Mouse (Mus musculus) intestine, embryonic 16.5 days (tissue): ENCODE results near the gene Atp8a2. TPM values are rescaled to one million over a fixed set of nuclear protein-coding genes. Genes with fewer than 3 reads are reported as not detected.
"Not testable (repeated sequence)": the region's sequence is repeated elsewhere in the genome, so short reads cannot be mapped to it uniquely, and the experiment has no call there.

Source experiments
- ATAC-seq: fragments of 200-750 bp; cut with Nextera tagmentation; 2 replicates; pipeline ENCODE4 v1.8.0; 2017; ENCODE audit warnings: moderate TSS enrichment, moderate library complexity
- H3K27ac ChIP-seq: fragments of 300-500 bp; sonication (generic); 2 replicates; pipeline ENCODE4 v1.5.1; 2014; ENCODE audit warnings: mild to moderate bottlenecking, low read length
- H3K27me3 ChIP-seq: fragments of 300-500 bp; sonication (generic); replicated peaks from 2 replicates; pipeline ENCODE4 v1.6.1; 2014; ENCODE audit warnings: low read length, control low read depth, mixed read lengths; ENCODE audit not compliant: control insufficient read depth, insufficient read depth
- H3K36me3 ChIP-seq: fragments of 300-500 bp; sonication (generic); 2 replicates; pipeline ENCODE4 v1.6.1; 2014; ENCODE audit warnings: low read length, control low read depth; ENCODE audit not compliant: control insufficient read depth, insufficient read depth
- H3K4me1 ChIP-seq: fragments of 300-500 bp; sonication (generic); 2 replicates; pipeline ENCODE4 v1.6.1; 2014; ENCODE audit warnings: low read length, control low read depth, mixed read lengths; ENCODE audit not compliant: control insufficient read depth, insufficient read depth
- H3K4me2 ChIP-seq: fragments of 300-500 bp; sonication (generic); 2 replicates; pipeline ENCODE4 v1.6.1; 2014; ENCODE audit warnings: low read depth, low read length, control low read depth
- H3K4me3 ChIP-seq: fragments of 300-500 bp; sonication (generic); 2 replicates; pipeline ENCODE4 v1.5.1; 2014; ENCODE audit warnings: mild to moderate bottlenecking, low read length
- H3K9ac ChIP-seq: fragments of 300-500 bp; sonication (generic); 2 replicates; pipeline ENCODE4 v1.6.1; 2014; ENCODE audit warnings: low read depth, low read length
- H3K9me3 ChIP-seq: fragments of 300-500 bp; sonication (generic); 2 replicates; pipeline ENCODE4 v1.6.1; 2016; ENCODE audit warnings: low read length, control low read depth; ENCODE audit not compliant: control insufficient read depth
- WGBS: fragments of 180-500 bp; shearing (Covaris S2); extraction: QIAGEN DNeasy Blood & Tissue Kit; methylation state at CpG from one replicate; pipeline ENCODE4 v1.1.7; 2014; 5-methylcytosine and 5-hydroxymethylcytosine counted together
- polyA plus RNA-seq: library from polyadenylated mRNA; unstranded; fragments of >200 nt; fragmentation: Nextera tagmentation; extraction: Ambion mirVana; gene quantifications from 2 replicates; pipeline ENCODE4 v1.2.1, GENCODE M21; 2015

Atp8a2 gene
- polyA plus RNA-seq, 1 experiment from 2014 or later, result 6.7 TPM

DNA sequence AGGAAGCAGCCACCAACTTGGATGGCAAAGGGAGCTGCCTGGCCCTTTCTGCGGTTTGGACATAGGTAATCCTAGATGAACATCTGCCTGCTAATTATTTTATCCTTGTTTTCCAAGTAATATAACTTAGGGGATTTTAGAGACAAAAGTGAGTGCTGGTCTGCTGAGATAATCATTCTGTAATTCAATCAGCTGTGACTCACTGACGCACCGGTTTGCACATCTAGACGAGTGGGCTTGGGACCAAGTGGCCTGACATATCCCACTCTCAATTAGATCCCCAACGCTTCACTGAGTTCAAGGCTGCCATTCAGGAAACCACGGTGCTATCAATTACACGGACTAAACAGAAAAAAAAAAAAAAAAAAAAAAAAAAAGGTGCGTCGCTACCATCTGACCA lies 236.0 kb downstream of the Atp8a2 start:
- no peaks in the 10 kb centered on the region for H3K9me3 ChIP-seq
- H3K27me3 ChIP-seq, result no peaks in the 10 kb centered on the region
- H3K4me1 ChIP-seq, result peaks cover 3% of the 10 kb centered on the region; the same call in 1 of the 2 replicates
- H3K27ac ChIP-seq, result no peak overlapping the region
- no peak for ATAC-seq
- H3K4me2 ChIP-seq, result no peak overlapping the region
- H3K36me3 ChIP-seq, result no peaks in the 10 kb centered on the region
- 71% methylated on average over 9 of the region's 9 CpGs for WGBS
- no peak overlapping the region for H3K9ac ChIP-seq
- H3K4me3 ChIP-seq, result no peak overlapping the region

DNA sequence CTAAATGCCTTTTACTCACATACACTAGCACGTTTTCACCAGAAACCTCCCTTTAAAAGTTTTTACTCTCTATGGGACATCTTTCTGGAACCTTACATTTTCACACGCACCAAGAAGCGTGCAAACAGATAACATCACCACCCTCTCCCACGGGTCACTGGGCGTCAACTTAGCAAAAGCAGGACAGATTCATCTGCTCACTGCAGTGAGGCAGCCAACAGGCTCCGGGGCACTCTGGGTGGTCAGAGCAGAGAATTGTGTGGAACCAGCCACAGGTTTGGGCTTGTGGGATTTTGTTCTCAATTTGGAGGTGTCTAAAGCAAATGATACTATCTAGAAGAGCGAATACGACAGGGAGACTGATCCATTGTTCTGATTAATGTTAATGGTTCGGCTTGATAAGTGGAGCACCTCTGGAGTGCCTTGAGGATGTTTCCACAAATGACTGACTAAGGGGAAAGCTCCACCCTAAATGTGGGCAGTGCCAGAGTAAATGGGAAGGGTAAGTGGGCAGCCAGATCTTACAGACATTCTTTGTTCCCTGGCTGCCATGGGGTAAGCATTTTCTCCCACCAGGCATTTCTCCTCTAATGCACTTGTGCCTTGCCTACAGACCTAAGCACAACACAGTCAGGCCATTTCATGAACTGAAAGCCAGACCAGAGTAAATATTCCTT lies 236.6 kb downstream of the Atp8a2 start:
- Histone ChIP-seq H3K27me3 (no peaks in the 10 kb centered on the region), H3K27ac (no peak overlapping the region), H3K4me1 (peaks cover 3% of the 10 kb centered on the region; the same call in 1 of the 2 replicates), H3K4me2 (no peak overlapping the region), H3K4me3 (no peak overlapping the region), H3K36me3 (no peaks in the 10 kb centered on the region), H3K9me3 (no peaks in the 10 kb centered on the region), H3K9ac (no peak overlapping the region)
- no peak for ATAC-seq
- WGBS, result 67% methylated on average over 9 of the region's 9 CpGs

DNA sequence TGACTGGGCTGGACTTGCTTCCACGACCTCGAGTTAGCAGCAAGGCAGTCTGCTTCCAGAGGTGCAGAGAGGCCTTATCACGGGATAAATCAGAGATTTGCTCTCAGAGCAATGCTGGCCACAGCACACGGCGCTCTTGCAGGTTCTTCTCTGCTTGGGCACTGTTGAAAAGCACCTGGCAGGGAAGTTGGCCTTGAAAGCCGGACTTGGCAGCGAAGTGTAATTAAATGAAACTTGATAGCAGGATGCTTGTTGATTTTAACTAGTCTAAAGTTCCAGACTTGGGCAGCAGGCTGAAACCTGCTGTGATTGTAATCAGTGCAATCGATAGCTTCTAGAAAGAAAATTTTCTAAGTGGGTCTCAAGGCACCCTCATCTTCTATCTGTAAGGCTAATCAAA lies 237.3 kb downstream of the Atp8a2 start:
- Histone ChIP-seq H3K27ac (no peak overlapping the region), H3K9ac (no peak overlapping the region), H3K4me3 (no peak overlapping the region), H3K4me2 (no peak overlapping the region), H3K9me3 (no peaks in the 10 kb centered on the region), H3K4me1 (peaks cover 3% of the 10 kb centered on the region; the same call in 1 of the 2 replicates), H3K36me3 (no peaks in the 10 kb centered on the region), H3K27me3 (no peaks in the 10 kb centered on the region)
- no peak for ATAC-seq
- WGBS, result 44% methylated on average over 8 of the region's 8 CpGs

DNA sequence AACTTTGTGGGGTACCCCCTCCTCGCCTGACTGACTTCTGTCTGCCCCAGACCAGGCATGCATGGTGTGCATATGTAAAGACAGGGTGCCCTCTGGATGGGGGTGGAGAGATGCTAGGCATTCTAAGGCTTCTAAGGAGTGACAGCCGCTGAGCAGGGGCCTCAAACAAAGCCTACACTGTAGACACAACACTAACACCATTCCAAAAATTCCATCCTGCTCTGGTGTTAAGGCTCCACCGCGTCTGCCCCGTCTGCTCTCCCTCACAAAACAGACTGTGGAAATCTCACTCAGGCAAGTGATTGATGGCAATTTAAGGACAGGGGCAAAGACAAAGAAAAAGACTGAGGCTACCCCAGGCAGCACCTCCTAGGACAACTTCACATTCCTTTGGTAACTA lies 247.0 kb downstream of the Atp8a2 start:
- Histone ChIP-seq H3K36me3 (no peaks in the 10 kb centered on the region), H3K27me3 (no peaks in the 10 kb centered on the region), H3K4me3 (no peak overlapping the region), H3K27ac (no peak overlapping the region), H3K9me3 (no peaks in the 10 kb centered on the region), H3K9ac (no peak overlapping the region), H3K4me1 (no peaks in the 10 kb centered on the region), H3K4me2 (no peak overlapping the region)
- WGBS, result 20% methylated on average over 5 of the region's 5 CpGs
- ATAC-seq, result no peak

DNA sequence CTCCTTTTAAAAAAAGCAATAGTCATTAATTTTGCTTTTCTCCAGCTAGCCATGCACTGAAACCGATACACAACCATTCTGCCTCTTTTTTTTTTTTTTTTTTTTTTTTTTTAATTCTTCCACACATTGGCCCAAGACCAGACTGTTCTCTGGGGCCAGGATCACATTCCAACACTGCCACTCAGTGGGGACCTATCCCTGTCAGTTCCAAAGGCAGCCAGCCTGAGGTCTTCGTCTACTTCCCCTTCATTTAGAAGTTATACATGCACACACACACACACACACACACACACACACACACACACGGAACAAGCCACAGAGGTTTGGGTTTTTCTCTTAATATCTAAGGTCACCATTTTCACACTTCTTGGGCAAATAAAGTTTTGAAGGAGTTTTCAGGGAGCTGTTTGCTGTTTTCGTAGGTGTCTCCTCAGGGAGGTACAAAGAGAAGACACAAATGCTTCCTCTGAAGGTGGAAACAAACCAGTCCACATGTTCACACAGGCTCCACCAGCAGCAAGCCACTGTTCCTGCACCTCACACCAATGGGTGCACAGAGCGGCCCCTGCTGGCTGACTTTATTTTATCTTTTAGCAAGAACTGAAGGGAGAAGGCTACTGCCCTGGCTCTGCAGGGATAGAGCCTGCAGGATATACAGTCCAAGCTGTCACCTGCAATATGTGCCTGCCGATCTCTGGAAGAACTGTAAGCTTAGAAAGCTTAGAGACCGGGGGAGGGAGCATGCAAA lies 253.9 kb downstream of the Atp8a2 start:
- no peak overlapping the region for H3K4me2 ChIP-seq

DNA sequence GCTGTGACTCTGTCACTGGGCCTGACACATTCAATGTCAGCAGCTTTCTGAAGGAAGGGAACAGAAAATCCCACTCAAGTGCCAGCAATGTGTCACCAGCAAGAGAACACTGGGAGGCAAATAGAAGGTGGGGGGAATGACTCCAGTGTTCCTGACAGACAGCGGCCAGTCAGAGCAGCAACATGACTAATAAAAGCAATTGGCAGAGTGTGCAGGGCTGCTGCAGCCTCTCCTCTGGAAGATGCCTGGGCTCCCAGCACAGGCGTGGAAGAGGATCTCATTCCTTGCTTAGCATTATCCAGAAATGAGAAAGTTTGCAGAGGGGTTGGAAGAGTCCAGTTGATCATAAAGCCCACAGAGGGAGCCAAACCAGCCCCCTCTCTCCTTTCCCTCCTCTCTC lies 254.8 kb downstream of the Atp8a2 start:
- Histone ChIP-seq H3K4me2 (no peak overlapping the region), H3K4me3 (no peak overlapping the region), H3K27me3 (no peaks in the 10 kb centered on the region), H3K9me3 (no peaks in the 10 kb centered on the region), H3K4me1 (no peaks in the 10 kb centered on the region), H3K9ac (no peak overlapping the region), H3K36me3 (no peaks in the 10 kb centered on the region), H3K27ac (no peak overlapping the region)
- ATAC-seq, result no peak
- 59% methylated on average over 2 of the region's 2 CpGs for WGBS

More for the DNA sequence above, 253.9 kb downstream of the Atp8a2 start:
- 28% methylated on average over 7 of the region's 7 CpGs for WGBS
- Histone ChIP-seq H3K4me1 (no peaks in the 10 kb centered on the region), H3K27me3 (no peaks in the 10 kb centered on the region), H3K4me3 (no peak overlapping the region), H3K36me3 (no peaks in the 10 kb centered on the region), H3K9ac (no peak overlapping the region), H3K27ac (no peak overlapping the region), H3K9me3 (no peaks in the 10 kb centered on the region)
- ATAC-seq, result peak; percentile 89

DNA sequence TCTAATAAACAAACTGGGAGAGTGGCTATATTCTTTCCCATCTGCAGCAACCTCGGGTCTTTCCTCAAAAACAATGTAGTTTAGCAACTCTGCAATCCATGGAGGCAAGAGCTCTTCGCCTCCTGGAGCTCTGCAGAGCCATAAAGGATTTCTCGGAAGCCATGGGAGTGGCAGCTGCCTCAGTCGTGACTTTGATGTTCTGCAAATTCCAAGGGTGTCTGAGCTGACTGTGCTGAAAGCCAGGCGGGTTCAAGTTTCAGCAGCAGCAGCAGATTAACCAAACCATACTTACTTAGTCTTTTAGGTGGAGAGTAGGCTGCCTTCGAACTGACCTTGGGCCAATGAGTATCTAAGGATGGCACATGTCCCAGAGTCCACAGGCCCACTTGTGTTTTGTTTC lies 264.6 kb downstream of the Atp8a2 start:
- 30% methylated on average over 6 of the region's 6 CpGs for WGBS
- Histone ChIP-seq H3K9me3 (no peaks in the 10 kb centered on the region), H3K9ac (no peak overlapping the region), H3K4me1 (0 out of 2 replicates have a peak, but pooled peaks cover 2% of the 10 kb centered on the region), H3K27me3 (no peaks in the 10 kb centered on the region), H3K4me3 (no peak overlapping the region), H3K4me2 (no peak overlapping the region), H3K27ac (no peak overlapping the region), H3K36me3 (no peaks in the 10 kb centered on the region)
- no peak for ATAC-seq

DNA sequence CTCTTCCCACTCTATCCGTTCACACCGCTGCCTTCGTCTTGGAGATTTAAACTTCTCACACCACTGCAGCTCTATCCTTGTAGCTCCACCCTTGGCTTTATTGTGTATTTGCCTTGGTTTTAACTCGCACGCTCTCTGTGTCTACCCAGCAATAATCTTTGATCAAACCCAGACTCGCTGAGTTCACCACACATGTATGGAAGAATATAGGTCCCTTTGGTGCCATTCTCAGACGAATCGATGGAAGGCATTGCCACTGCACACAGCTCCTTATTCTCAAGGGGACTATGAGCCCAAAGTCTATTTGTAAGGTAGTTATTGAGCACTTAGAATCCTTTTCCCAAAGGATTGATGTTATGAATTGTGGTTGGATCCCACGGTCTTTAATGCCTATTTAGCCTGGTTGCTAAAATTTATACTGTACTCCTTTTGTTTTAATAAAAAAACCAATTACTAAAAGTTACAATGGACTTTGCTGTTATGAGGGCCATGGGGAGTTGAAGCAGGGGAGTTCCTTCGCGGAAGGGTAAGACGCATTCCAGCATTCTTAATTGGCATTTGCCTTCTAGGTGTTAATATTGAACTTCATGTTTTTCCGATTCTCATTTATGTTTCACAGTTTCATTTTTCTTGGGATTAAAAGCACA lies 265.4 kb downstream of the Atp8a2 start:
- 0 out of 2 replicates have a peak, but pooled peaks cover 2% of the 10 kb centered on the region for H3K4me1 ChIP-seq
- 89% methylated on average over 13 of the region's 13 CpGs for WGBS
- H3K27ac ChIP-seq, result no peak overlapping the region
- no peak overlapping the region for H3K4me3 ChIP-seq
- H3K27me3 ChIP-seq, result no peaks in the 10 kb centered on the region
- no peak for ATAC-seq
- no peak overlapping the region for H3K4me2 ChIP-seq
- H3K36me3 ChIP-seq, result no peaks in the 10 kb centered on the region
- H3K9ac ChIP-seq, result no peak overlapping the region
- no peaks in the 10 kb centered on the region for H3K9me3 ChIP-seq

DNA sequence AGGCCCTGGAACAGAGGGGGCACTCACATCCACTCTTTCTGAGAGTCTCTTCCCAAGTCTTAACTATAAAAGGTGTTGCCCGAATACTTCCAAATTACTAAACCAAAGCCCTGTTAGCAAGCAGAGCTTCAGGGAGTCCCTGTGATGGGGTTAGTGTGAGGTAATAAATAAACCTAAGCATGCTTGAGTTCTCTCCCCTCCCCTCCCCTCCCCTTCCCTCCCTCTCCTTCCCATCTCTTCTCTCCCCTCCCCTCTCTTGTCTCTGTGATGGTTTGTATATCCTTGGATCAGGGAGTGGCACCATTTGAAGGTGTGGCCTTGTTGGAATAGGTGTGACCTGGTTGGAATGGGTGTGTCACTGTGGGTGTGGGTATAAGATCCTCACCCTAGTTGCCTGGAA lies 267.8 kb downstream of the Atp8a2 start:
- not testable (repeated sequence) for ATAC-seq, H3K4me3 ChIP-seq, H3K27me3 ChIP-seq, H3K4me1 ChIP-seq, H3K9ac ChIP-seq, H3K9me3 ChIP-seq, H3K27ac ChIP-seq, H3K4me2 ChIP-seq, H3K36me3 ChIP-seq
- 84% methylated on average over 1 of the region's 1 CpGs for WGBS
